In genomic region chr8:11728482-11729295, GRCm38 (mm10) we compare ENCODE assay signal across 8 mouse cellular contexts. TPM values are rescaled to one million over a fixed set of nuclear protein-coding genes. Genes with fewer than 3 reads are reported as not detected.
DNase-seq lines count a peak whose midpoint lies in the region; ATAC-seq and TF ChIP-seq lines count a peak whose summit lies in the region.

No protein-coding gene starts in this region.

- H3K27me3 ChIP-seq in hindbrain, embryonic 12.5 days, result peaks cover 15% of the 10 kb centered on the region
- no peaks in the 10 kb centered on the region for H3K27me3 ChIP-seq in midbrain, postnatal 0 days (ENCODE audit: insufficient read depth, low read length)
- H3K27me3 ChIP-seq in thymus, adult 2 months (ENCODE audit: control insufficient read depth, insufficient read depth, low read length), result peaks cover 8% of the 10 kb centered on the region; the same call in 1 of the 2 replicates

- H3K4me2 ChIP-seq in hindbrain, embryonic 12.5 days (replicated peaks), result peak overlapping the region; percentile 77
- peak overlapping the region; percentile 54 for H3K4me2 ChIP-seq in midbrain, postnatal 0 days (ENCODE audit: low read depth, low read length, poor library complexity, severe bottlenecking)

- TF ChIP-seq CTCF in left cerebral cortex, adult 2 months (IDR thresholded peaks at IDR 0.05), result no peak
- no peak for TF ChIP-seq CTCF in midbrain, postnatal 0 days (IDR thresholded peaks at IDR 0.05)
- TF ChIP-seq CTCF in thymus, adult 2 months (IDR thresholded peaks at IDR 0.05; ENCODE audit: borderline replicate concordance, control insufficient read depth, extremely low read depth, insufficient read depth, low read length, poor library complexity), result no peak

- H3K9ac ChIP-seq in hindbrain, embryonic 12.5 days, result peak overlapping the region; percentile 91
- peak overlapping the region; percentile 94 for H3K9ac ChIP-seq in midbrain, postnatal 0 days (replicated peaks; ENCODE audit: low read length, poor library complexity, severe bottlenecking)

- H3K4me1 ChIP-seq in hindbrain, embryonic 12.5 days, result peaks cover 27% of the 10 kb centered on the region
- peaks cover 10% of the 10 kb centered on the region for H3K4me1 ChIP-seq in midbrain, postnatal 0 days (ENCODE audit: insufficient read depth, low read length)
- peaks cover 9% of the 10 kb centered on the region; the same call in 1 of the 2 replicates for H3K4me1 ChIP-seq in thymus, adult 2 months (replicated peaks; ENCODE audit: control insufficient read depth, insufficient read depth, low read length)

- H3K4me3 ChIP-seq in hindbrain, embryonic 12.5 days, result peak overlapping the region; percentile 72
- H3K4me3 ChIP-seq in left cerebral cortex, adult 2 months, result peak overlapping the region; percentile 77
- peak overlapping the region; percentile 65 for H3K4me3 ChIP-seq in midbrain, postnatal 0 days (ENCODE audit: low read depth, low read length)
- no peak overlapping the region for H3K4me3 ChIP-seq in thymus, adult 2 months (ENCODE audit: control insufficient read depth, insufficient read depth, low read length)

- ATAC-seq in hindbrain, embryonic 12.5 days (ENCODE audit: low FRiP score), result peak; percentile 47; the same call in 1 of the 2 replicates
- peak; percentile 59 for ATAC-seq in midbrain, postnatal 0 days (ENCODE audit: low FRiP score)

- intact Hi-C loops in left cerebral cortex, adult 2 months (cut with DNase I), result loop anchor here (2.0 to 5.0 kb wide), 2 partner anchors 30 to 54 kb away; no protein-coding TSS in a partner anchor

- H3K9me3 ChIP-seq in hindbrain, embryonic 12.5 days (replicated peaks), result no peaks in the 10 kb centered on the region
- H3K9me3 ChIP-seq in midbrain, postnatal 0 days (ENCODE audit: low read length), result no peaks in the 10 kb centered on the region

- peak overlapping the region; percentile 99 for H3K27ac ChIP-seq in hindbrain, embryonic 12.5 days
- H3K27ac ChIP-seq in left cerebral cortex, adult 2 months, result peak overlapping the region; percentile 96
- peak overlapping the region; percentile 98 for H3K27ac ChIP-seq in midbrain, postnatal 0 days (ENCODE audit: low read depth, low read length)
- H3K27ac ChIP-seq in thymus, adult 2 months (ENCODE audit: control insufficient read depth, insufficient read depth, low read length), result no peak overlapping the region

- H3K36me3 ChIP-seq in hindbrain, embryonic 12.5 days, result peaks cover 6% of the 10 kb centered on the region; the same call in 1 of the 2 replicates
- H3K36me3 ChIP-seq in midbrain, postnatal 0 days (ENCODE audit: insufficient read depth, low read length), result no peaks in the 10 kb centered on the region
- H3K36me3 ChIP-seq in thymus, adult 2 months (ENCODE audit: control insufficient read depth, insufficient read depth, low read length), result no peaks in the 10 kb centered on the region

- TF ChIP-seq POLR2A in thymus, adult 2 months (IDR thresholded peaks at IDR 0.05; ENCODE audit: control insufficient read depth, extremely low read depth, insufficient read depth, low read length, poor library complexity), result no peak

- under 1% methylated on average over 61 of the region's 61 CpGs for WGBS in hindbrain, embryonic 12.5 days
- under 1% methylated on average over 58 of the region's 61 CpGs for WGBS in midbrain, postnatal 0 days
- 6% methylated on average over 61 of the region's 61 CpGs for WGBS in thymus, adult 2 months

- DNase-seq in layer of hippocampus, adult 18-20 months (ENCODE audit: low spot score in 2 of 2), result peak; percentile 18 to 51
- DNase-seq in layer of hippocampus, adult 9-10 months (ENCODE audit: low spot score), result no peak
- peak; percentile 65 for DNase-seq in embryo, embryonic 9.5 days (ENCODE audit: extremely low spot score)
- DNase-seq in left cerebral cortex, adult 2 months (ENCODE audit: extremely low spot score in 1 of 2, low spot score in 2 of 2), result peak; percentile 54 to 55
- peak; percentile 63 for DNase-seq in midbrain, postnatal 0 days (ENCODE audit: low spot score)
- no peak for DNase-seq in B cell, adult 2 months
- no peak for DNase-seq in thymus, adult 2 months

RNA-seq across cellular contexts. Expression of gene Arhgef7, which starts 1.2 kb away (rescaled TPM):
- 100 to 1,000 TPM; 107 to 109 TPM for total RNA-seq in layer of hippocampus, adult 18-20 months (2021)
- polyA plus RNA-seq in hindbrain, embryonic 12.5 days (2016; fragmentation: Nextera tagmentation; extraction: Ambion mirVana), result 73.9 and 85.1 TPM in 2 replicates
- total RNA-seq in left cerebral cortex, adult 2 months (2021), result 100 to 1,000 TPM; 129 to 140 TPM
- total RNA-seq in midbrain, postnatal 0 days (2014; rRNA removed), result 87.5 and 124 TPM in 2 replicates
- polyA plus RNA-seq in midbrain, postnatal 0 days (2015; fragmentation: Nextera tagmentation; extraction: Ambion mirVana), result 54.3 and 55.3 TPM in 2 replicates
- 36.1 and 36.6 TPM in 2 replicates for polyA plus RNA-seq in thymus, adult 2 months (2012; rRNA removed)

RNA-seq across cellular contexts. Expression of gene 1700016D06Rik, which starts 27.8 kb away (rescaled TPM):
- total RNA-seq in layer of hippocampus, adult 18-20 months (2021), result not detected
- not detected in 2 replicates for polyA plus RNA-seq in hindbrain, embryonic 12.5 days (2016; fragmentation: Nextera tagmentation; extraction: Ambion mirVana)
- total RNA-seq in left cerebral cortex, adult 2 months (2021), result not detected
- total RNA-seq in midbrain, postnatal 0 days (2014; rRNA removed), result not detected in 2 replicates
- polyA plus RNA-seq in midbrain, postnatal 0 days (2015; fragmentation: Nextera tagmentation; extraction: Ambion mirVana), result 0.47 and 0.48 TPM in 2 replicates
- polyA plus RNA-seq in thymus, adult 2 months (2012; rRNA removed), result not detected in 2 replicates

Comparison
In these comparisons a context has a peak if more than half of its experiments do, and no peak if none do; other contexts are left out.
1. DNase-seq: peak in layer of hippocampus, adult 18-20 months (2 of 2), embryo, embryonic 9.5 days (single experiment), left cerebral cortex, adult 2 months (2 of 2) and midbrain, postnatal 0 days (single experiment); none in layer of hippocampus, adult 9-10 months (single experiment), B cell, adult 2 months (0 of 2) and thymus, adult 2 months (single experiment).